Mouse (Mus musculus): Measurements from ENCODE around the gene Cacna2d3.

- TF ChIP-seq POLR2AphosphoS2 (IDR thresholded peaks at IDR 0.05; ENCODE audit: low read length): no peak
- TF ChIP-seq BHLHE40 (IDR thresholded peaks at IDR 0.05; ENCODE audit: borderline replicate concordance, low read depth, low read length): no peak
- no peak for TF ChIP-seq HCFC1 (IDR thresholded peaks at IDR 0.05; ENCODE audit: low read depth, low read length)
- no peak for TF ChIP-seq MAZ (IDR thresholded peaks at IDR 0.05; ENCODE audit: low read depth, low read length)
- TF ChIP-seq ELF1 (IDR thresholded peaks at IDR 0.05; ENCODE audit: low read depth, low read length): no peak
- no peak for TF ChIP-seq CTCF (IDR thresholded peaks at IDR 0.05 in 2 of 3, conservative IDR thresholded peaks at IDR 0.05 in 1 of 3; ENCODE audit: control insufficient read depth in 1 of 3, insufficient read depth in 1 of 3, low read depth in 2 of 3, low read length in 3 of 3, poor library complexity in 1 of 3, severe bottlenecking in 1 of 3)
- no peak for TF ChIP-seq RCOR1 (IDR thresholded peaks at IDR 0.05; ENCODE audit: low read depth, low read length)
- no peak for TF ChIP-seq GATA1 (IDR thresholded peaks at IDR 0.05; ENCODE audit: low read depth, low read length)
- TF ChIP-seq RAD21 (IDR thresholded peaks at IDR 0.05; ENCODE audit: low read depth, low read length): no peak
- TF ChIP-seq MEF2A (IDR thresholded peaks at IDR 0.05; ENCODE audit: extremely low read depth, insufficient replicate concordance, low read depth, low read length, poor library complexity, severe bottlenecking): no peak
- TF ChIP-seq POLR2A (IDR thresholded peaks at IDR 0.05; ENCODE audit: control insufficient read depth in 1 of 2, insufficient read depth in 1 of 2, low read depth in 1 of 2, low read length in 2 of 2, poor library complexity in 1 of 2): no peak
- TF ChIP-seq POLR2AphosphoS5 (IDR thresholded peaks at IDR 0.05; ENCODE audit: borderline replicate concordance, low read depth, low read length): no peak
Measured at GRCm38 (mm10) chr14:29385500-29385899, 336.2 kb downstream of the Cacna2d3 start.

All from MEL (cell line).